19 mouse cellular contexts compared by ENCODE assay signal in the genomic region with DNA sequence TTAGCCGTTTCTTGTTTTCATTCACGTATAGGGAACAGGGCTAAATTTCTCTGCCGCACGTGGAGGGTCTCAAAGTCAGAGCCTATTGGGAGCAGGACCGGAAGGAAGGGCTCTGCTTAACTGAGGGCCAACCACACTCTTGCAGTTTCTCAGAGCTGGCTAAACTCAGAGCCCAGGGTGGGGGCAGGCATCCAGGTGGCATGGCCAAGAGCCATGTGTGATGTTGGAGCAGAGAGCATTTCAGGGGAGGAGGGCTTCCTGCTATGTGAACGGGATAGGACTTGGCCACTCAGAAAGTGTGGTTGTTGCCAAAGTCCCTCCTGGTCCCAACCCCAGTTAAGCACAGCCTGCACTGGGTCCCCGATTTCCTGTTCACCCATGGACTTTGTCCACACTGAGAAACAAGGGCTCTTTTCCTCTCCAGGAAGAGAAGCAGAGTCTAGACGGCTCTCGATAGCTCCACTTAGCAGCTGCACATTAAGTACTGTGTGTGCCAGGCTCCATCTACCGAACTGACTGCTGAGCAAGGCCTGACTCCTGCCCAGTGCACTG. TPM values are rescaled to one million over a fixed set of nuclear protein-coding genes. Genes with fewer than 3 reads are reported as not detected.
DNase-seq lines count a peak whose midpoint lies in the region; ATAC-seq and TF ChIP-seq lines count a peak whose summit lies in the region.
"Had no signal": no experiment of that assay in that cellular context is flagged by ENCODE, and none has a peak within 500 bp of the region (broad histone marks: within the 10 kb centered on the region; RNA-seq: fewer than 3 reads in every experiment).

No protein-coding gene starts in this region.

- H3K9ac ChIP-seq in embryonic facial prominence, embryonic 13.5 days: 0 out of 2 replicates have a peak overlapping the region, but pooled peaks have one; percentile 27
- peak overlapping the region; percentile 40 for H3K9ac ChIP-seq in intestine, postnatal 0 days (ENCODE audit: low read depth, low read length)
- no peak overlapping the region for H3K9ac ChIP-seq in stomach, embryonic 15.5 days
- no peak overlapping the region for H3K9ac ChIP-seq in kidney, embryonic 16.5 days (replicated peaks; ENCODE audit: low read length)
- H3K9ac ChIP-seq: forebrain, embryonic 15.5 days; heart, embryonic 13.5 days had no signal

- H3K36me3 ChIP-seq in embryonic facial prominence, embryonic 13.5 days: no peaks in the 10 kb centered on the region
- no peaks in the 10 kb centered on the region for H3K36me3 ChIP-seq in embryonic facial prominence, embryonic 10.5 days (replicated peaks)
- H3K36me3 ChIP-seq in intestine, postnatal 0 days (ENCODE audit: control insufficient read depth, insufficient read depth): peaks cover 13% of the 10 kb centered on the region; the same call in 1 of the 2 replicates
- H3K36me3 ChIP-seq in stomach, embryonic 15.5 days: no peaks in the 10 kb centered on the region
- no peaks in the 10 kb centered on the region for H3K36me3 ChIP-seq in kidney, embryonic 16.5 days (ENCODE audit: insufficient read depth, low read length)
- H3K36me3 ChIP-seq: forebrain, embryonic 15.5 days; heart, embryonic 13.5 days had no signal

- peaks cover 16% of the 10 kb centered on the region for H3K4me1 ChIP-seq in embryonic facial prominence, embryonic 13.5 days
- peaks cover 42% of the 10 kb centered on the region for H3K4me1 ChIP-seq in embryonic facial prominence, embryonic 10.5 days
- no peaks in the 10 kb centered on the region; the same call in 1 of the 2 replicates for H3K4me1 ChIP-seq in intestine, postnatal 0 days (replicated peaks; ENCODE audit: control insufficient read depth, insufficient read depth, low read length)
- H3K4me1 ChIP-seq in stomach, embryonic 15.5 days: peaks cover 22% of the 10 kb centered on the region
- H3K4me1 ChIP-seq in kidney, embryonic 16.5 days (ENCODE audit: insufficient read depth, low read length): peaks cover 29% of the 10 kb centered on the region

- ATAC-seq in embryonic facial prominence, embryonic 13.5 days (ENCODE audit: insufficient number of reproducible peaks, insufficient read depth, low FRiP score, low TSS enrichment, low read depth): no peak
- peak; percentile 67 for ATAC-seq in intestine, postnatal 0 days
- ATAC-seq in stomach, embryonic 15.5 days (ENCODE audit: insufficient read depth, low FRiP score, low read depth): no peak
- no peak for ATAC-seq in kidney, embryonic 16.5 days (ENCODE audit: low FRiP score, low TSS enrichment)
- ATAC-seq: activated CD4-positive, CD25-positive, alpha-beta regulatory T cell, adult 4 months; forebrain, embryonic 15.5 days; Patski had no signal

- no peak overlapping the region for H3K27ac ChIP-seq in embryonic facial prominence, embryonic 13.5 days
- no peak overlapping the region for H3K27ac ChIP-seq in embryonic facial prominence, embryonic 10.5 days (replicated peaks)
- peak overlapping the region; percentile 91 for H3K27ac ChIP-seq in intestine, postnatal 0 days (ENCODE audit: low read depth, low read length)
- H3K27ac ChIP-seq in stomach, embryonic 15.5 days: peak overlapping the region; percentile 16; the same call in 1 of the 2 replicates
- no peak overlapping the region for H3K27ac ChIP-seq in kidney, embryonic 16.5 days (ENCODE audit: low read length)
- H3K27ac ChIP-seq: forebrain, embryonic 15.5 days; heart, embryonic 13.5 days had no signal

- 67% methylated on average over 10 of the region's 10 CpGs for WGBS in embryonic facial prominence, embryonic 13.5 days
- 72% methylated on average over 10 of the region's 10 CpGs for WGBS in embryonic facial prominence, embryonic 10.5 days
- 33% methylated on average over 10 of the region's 10 CpGs for WGBS in intestine, postnatal 0 days
- WGBS in stomach, embryonic 15.5 days: 55% methylated on average over 10 of the region's 10 CpGs
- WGBS in kidney, embryonic 16.5 days: 63% methylated on average over 10 of the region's 10 CpGs

- H3K4me3 ChIP-seq in embryonic facial prominence, embryonic 13.5 days: no peak overlapping the region
- H3K4me3 ChIP-seq in embryonic facial prominence, embryonic 10.5 days: no peak overlapping the region
- H3K4me3 ChIP-seq in intestine, postnatal 0 days (ENCODE audit: low read depth, low read length): peak overlapping the region; percentile 59
- no peak overlapping the region for H3K4me3 ChIP-seq in stomach, embryonic 15.5 days (replicated peaks)
- no peak overlapping the region for H3K4me3 ChIP-seq in kidney, embryonic 16.5 days (ENCODE audit: low read length)
- H3K4me3 ChIP-seq: forebrain, embryonic 15.5 days; heart, embryonic 13.5 days had no signal

- no peak overlapping the region for H3K4me2 ChIP-seq in embryonic facial prominence, embryonic 13.5 days
- H3K4me2 ChIP-seq in intestine, postnatal 0 days (replicated peaks; ENCODE audit: low read depth): peak overlapping the region; percentile 71
- H3K4me2 ChIP-seq in stomach, embryonic 15.5 days: no peak overlapping the region
- H3K4me2 ChIP-seq in kidney, embryonic 16.5 days (replicated peaks; ENCODE audit: low read depth, low read length): no peak overlapping the region
- H3K4me2 ChIP-seq: forebrain, embryonic 15.5 days; heart, embryonic 13.5 days had no signal

- TF ChIP-seq CTCF in intestine, postnatal 0 days (IDR thresholded peaks at IDR 0.05; ENCODE audit: low read depth): no peak

- DNase-seq in embryonic facial prominence, embryonic 10.5 days (ENCODE audit: low spot score): no peak
- peak; percentile 5 for DNase-seq in 416B (ENCODE audit: low read depth)
- DNase-seq in spleen, adult 12 weeks (ENCODE audit: low spot score): no peak
- no peak for DNase-seq in spleen, postnatal 4 days (ENCODE audit: low spot score in 2 of 2)
- DNase-seq: adrenal gland, postnatal 14 days; cerebellum, adult 11-12 months; cerebellum, adult 9-10 months; gastrocnemius, postnatal 36 days; heart, adult 11 months; heart, postnatal 36 days had no signal

- peaks cover 54% of the 10 kb centered on the region for H3K27me3 ChIP-seq in embryonic facial prominence, embryonic 13.5 days
- H3K27me3 ChIP-seq in embryonic facial prominence, embryonic 10.5 days (replicated peaks; ENCODE audit: low read depth, poor library complexity, severe bottlenecking): peaks cover 57% of the 10 kb centered on the region
- no peaks in the 10 kb centered on the region for H3K27me3 ChIP-seq in intestine, postnatal 0 days (replicated peaks; ENCODE audit: control insufficient read depth, insufficient read depth, low read length)
- peaks cover 3% of the 10 kb centered on the region; the same call in 1 of the 2 replicates for H3K27me3 ChIP-seq in stomach, embryonic 15.5 days (replicated peaks)
- H3K27me3 ChIP-seq in kidney, embryonic 16.5 days (ENCODE audit: insufficient read depth, low read length): peaks cover 22% of the 10 kb centered on the region

- no peaks in the 10 kb centered on the region for H3K9me3 ChIP-seq in embryonic facial prominence, embryonic 13.5 days
- H3K9me3 ChIP-seq in embryonic facial prominence, embryonic 10.5 days: no peaks in the 10 kb centered on the region
- no peaks in the 10 kb centered on the region for H3K9me3 ChIP-seq in intestine, postnatal 0 days (ENCODE audit: control insufficient read depth)
- no peaks in the 10 kb centered on the region for H3K9me3 ChIP-seq in stomach, embryonic 15.5 days
- H3K9me3 ChIP-seq in kidney, embryonic 16.5 days (ENCODE audit: low read length): no peaks in the 10 kb centered on the region
- H3K9me3 ChIP-seq: forebrain, embryonic 15.5 days; heart, embryonic 13.5 days had no signal

RNA-seq across cellular contexts. Expression of a gene that starts 2.1 kb away (rescaled TPM):
- 10.6 and 11.3 TPM in 2 replicates for polyA plus RNA-seq in embryonic facial prominence, embryonic 13.5 days (2015; fragmentation: Nextera tagmentation; extraction: Ambion mirVana)
- polyA plus RNA-seq in embryonic facial prominence, embryonic 10.5 days (2016; fragmentation: Nextera tagmentation; extraction: Ambion mirVana): 10.6 and 11.8 TPM in 2 replicates
- polyA plus RNA-seq in intestine, postnatal 0 days (2015; fragmentation: Nextera tagmentation; extraction: Ambion mirVana): 363 and 366 TPM in 2 replicates
- polyA plus RNA-seq in stomach, embryonic 15.5 days (2015; fragmentation: Nextera tagmentation; extraction: Ambion mirVana): 47.7 and 56.2 TPM in 2 replicates
- polyA plus RNA-seq in kidney, embryonic 16.5 days (2015; fragmentation: Nextera tagmentation; extraction: Ambion mirVana): 11.5 and 14.5 TPM in 2 replicates
- polyA plus RNA-seq: activated CD4-positive, CD25-positive, alpha-beta regulatory T cell, adult 4 months; forebrain, embryonic 15.5 days; heart, postnatal 0 days; Patski had no signal

RNA-seq across cellular contexts. Expression of a gene that starts 14.4 kb away (rescaled TPM):
- polyA plus RNA-seq in embryonic facial prominence, embryonic 13.5 days (2015; fragmentation: Nextera tagmentation; extraction: Ambion mirVana): 2.7 and 3.1 TPM in 2 replicates
- polyA plus RNA-seq in embryonic facial prominence, embryonic 10.5 days (2016; fragmentation: Nextera tagmentation; extraction: Ambion mirVana): 0.66 and 1.8 TPM in 2 replicates
- 3.9 and 4.6 TPM in 2 replicates for polyA plus RNA-seq in intestine, postnatal 0 days (2015; fragmentation: Nextera tagmentation; extraction: Ambion mirVana)
- 2.4 and 2.7 TPM in 2 replicates for polyA plus RNA-seq in stomach, embryonic 15.5 days (2015; fragmentation: Nextera tagmentation; extraction: Ambion mirVana)
- 1.6 and 2.2 TPM in 2 replicates for polyA plus RNA-seq in kidney, embryonic 16.5 days (2015; fragmentation: Nextera tagmentation; extraction: Ambion mirVana)
- polyA plus RNA-seq: activated CD4-positive, CD25-positive, alpha-beta regulatory T cell, adult 4 months; Patski had no signal

RNA-seq across cellular contexts. Expression of a gene that starts 29.4 kb away (rescaled TPM):
- 4.7 and 4.8 TPM in 2 replicates for polyA plus RNA-seq in embryonic facial prominence, embryonic 13.5 days (2015; fragmentation: Nextera tagmentation; extraction: Ambion mirVana)
- polyA plus RNA-seq in embryonic facial prominence, embryonic 10.5 days (2016; fragmentation: Nextera tagmentation; extraction: Ambion mirVana): 1.5 TPM in 2 replicates
- polyA plus RNA-seq in intestine, postnatal 0 days (2015; fragmentation: Nextera tagmentation; extraction: Ambion mirVana): 14.5 and 15.4 TPM in 2 replicates
- 2.7 and 2.8 TPM in 2 replicates for polyA plus RNA-seq in stomach, embryonic 15.5 days (2015; fragmentation: Nextera tagmentation; extraction: Ambion mirVana)
- 3.0 and 3.4 TPM in 2 replicates for polyA plus RNA-seq in kidney, embryonic 16.5 days (2015; fragmentation: Nextera tagmentation; extraction: Ambion mirVana)
- polyA plus RNA-seq: Patski had no signal

RNA-seq across cellular contexts. Expression of a gene that starts 49.4 kb away (rescaled TPM):
- 9.1 and 9.5 TPM in 2 replicates for polyA plus RNA-seq in embryonic facial prominence, embryonic 13.5 days (2015; fragmentation: Nextera tagmentation; extraction: Ambion mirVana)
- 7.9 and 8.4 TPM in 2 replicates for polyA plus RNA-seq in embryonic facial prominence, embryonic 10.5 days (2016; fragmentation: Nextera tagmentation; extraction: Ambion mirVana)
- polyA plus RNA-seq in intestine, postnatal 0 days (2015; fragmentation: Nextera tagmentation; extraction: Ambion mirVana): 11.0 and 12.2 TPM in 2 replicates
- polyA plus RNA-seq in stomach, embryonic 15.5 days (2015; fragmentation: Nextera tagmentation; extraction: Ambion mirVana): 7.2 and 7.6 TPM in 2 replicates
- 6.4 and 6.7 TPM in 2 replicates for polyA plus RNA-seq in kidney, embryonic 16.5 days (2015; fragmentation: Nextera tagmentation; extraction: Ambion mirVana)

Comparison
In these comparisons a context has a peak if more than half of its experiments do, and no peak if none do; other contexts are left out.
1. H3K27ac ChIP-seq: peak in intestine, postnatal 0 days (single experiment) and stomach, embryonic 15.5 days (single experiment); none in embryonic facial prominence, embryonic 13.5 days (single experiment), embryonic facial prominence, embryonic 10.5 days (single experiment) and kidney, embryonic 16.5 days (single experiment).
2. H3K9ac ChIP-seq: peak in embryonic facial prominence, embryonic 13.5 days (single experiment) and intestine, postnatal 0 days (single experiment); none in stomach, embryonic 15.5 days (single experiment) and kidney, embryonic 16.5 days (single experiment).